Mouse (Mus musculus) heart, postnatal 0 days (tissue): ENCODE results near the gene Rnf149.

Source experiments
- CTCF ChIP-seq: IDR thresholded peaks from 2 replicates; pipeline ENCODE4 v1.5.1; 2016; ENCODE audit warnings: antibody characterized with exemption, control low read depth, low read depth
- EP300 ChIP-seq: IDR thresholded peaks from 2 replicates; pipeline ENCODE4 v1.6.1; 2016; ENCODE audit warnings: antibody characterized with exemption, low read depth

- TF ChIP-seq CTCF (no peak), EP300 (no peak)
Measured at GRCm38 (mm10) chr1:39511775-39512174, 65.4 kb downstream of the Rnf149 start.
